Mouse (Mus musculus) kidney, postnatal 25 days (tissue): Measurements from ENCODE around the gene Gm10563.
"Not testable (repeated sequence)": the region's sequence is repeated elsewhere in the genome, so short reads cannot be mapped to it uniquely, and the experiment has no call there.

Experiments used
- DNase-seq, 2 experiments: peaks; one replicate each; pipeline ENCODE4 v3.0.0; 2021; ENCODE audit warnings: mixed read lengths in 2 of 2

The Gm10563 gene

GRCm38 (mm10) chr4:155645308-155645707 is at the start of gene Gm10563:
Gene Gm10563, minus strand, starts transcription at chr4:155645408.
- DNase-seq, result not testable (repeated sequence)

- peak; percentile 33 to 56 for DNase-seq
These were observed 49.5 kb upstream of the Gm10563 start for GRCm38 (mm10) chr4:155694482-155695401.

DNA sequence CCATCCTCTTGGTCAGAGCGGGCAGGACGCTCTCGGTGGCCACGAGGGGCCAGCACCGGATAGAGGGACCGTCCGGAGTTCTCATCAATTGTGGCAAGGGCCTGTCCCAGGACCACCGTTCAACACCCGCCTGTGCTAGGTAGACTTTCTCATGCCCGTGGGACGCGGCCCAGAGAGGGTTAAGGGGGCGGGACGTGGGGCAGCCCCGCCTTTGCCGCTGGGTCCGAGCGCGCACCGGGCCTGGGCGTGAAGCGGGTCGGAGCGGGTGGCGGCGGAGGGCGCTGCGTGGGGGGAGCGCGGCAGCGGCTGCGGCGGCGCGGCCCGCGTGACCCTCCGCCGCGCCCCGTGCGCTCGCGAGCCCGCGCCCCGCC is 48.9 kb upstream of the Gm10563 start, which contains the start of gene Fndc10:
Gene Fndc10 (plus strand): TSS at position 232 of the 371 bp plus-strand sequence.
- DNase-seq, result peak; percentile 60 to 72

DNA sequence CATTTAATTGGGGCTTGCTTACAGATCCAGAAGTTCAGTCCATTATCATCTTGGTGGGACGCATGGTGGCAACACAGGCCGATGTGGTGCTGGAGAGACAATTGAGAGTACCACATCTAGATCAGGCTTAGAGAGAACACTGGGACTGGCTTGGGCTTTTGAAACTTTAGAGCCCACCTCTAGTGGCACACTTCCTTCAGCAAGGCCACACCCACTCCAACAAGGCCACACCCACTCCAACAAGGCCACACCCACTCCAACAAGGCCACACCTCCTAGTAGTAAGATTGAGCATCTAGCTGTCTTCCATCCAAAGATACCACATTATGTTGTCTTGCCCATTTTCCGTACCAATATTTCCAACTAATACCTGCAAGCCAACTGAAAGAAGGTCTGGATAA is 47.2 kb upstream of the Gm10563 start:
- peak in 1 of 2 experiments; percentile 10 for DNase-seq

DNA sequence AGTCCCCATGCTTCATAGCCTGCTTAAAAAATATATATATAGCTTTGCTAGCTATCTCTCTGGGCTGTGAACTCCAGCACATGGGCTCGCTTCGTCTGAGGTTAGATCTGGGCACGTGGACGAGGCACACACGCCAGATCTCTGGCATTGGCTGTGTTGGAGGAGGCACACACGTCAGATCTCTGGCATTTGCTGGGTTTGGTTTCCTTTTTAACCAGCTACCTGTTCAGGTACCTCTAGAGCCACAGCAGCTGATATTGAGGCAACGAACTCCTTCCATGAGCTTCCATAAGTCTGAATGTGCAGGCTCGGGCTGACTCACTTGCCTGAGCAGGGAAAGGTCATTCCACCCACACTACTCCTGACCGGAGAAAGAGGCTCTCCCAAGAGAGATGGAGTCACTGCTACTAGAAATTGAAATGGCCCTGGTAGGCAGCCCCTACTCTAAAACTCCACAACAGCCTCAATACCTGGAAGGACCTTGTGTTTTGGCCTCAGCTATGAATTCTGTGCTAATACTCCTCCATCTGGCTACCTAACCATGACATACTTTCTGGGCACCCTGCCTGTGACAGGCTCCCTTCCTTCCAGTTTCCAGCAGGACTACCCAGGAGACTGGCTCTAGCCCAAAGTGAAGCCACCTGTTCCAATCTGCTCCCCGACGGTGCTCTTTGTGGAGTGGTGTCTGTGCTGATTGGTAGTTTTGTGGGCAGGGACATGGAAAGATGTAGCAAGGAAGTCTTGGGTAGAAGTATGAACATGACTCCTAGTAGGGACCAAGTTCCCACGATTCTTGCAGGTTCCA is 45.6 kb upstream of the Gm10563 start:
- DNase-seq, result no peak

- DNase-seq, result not testable (repeated sequence)
These were observed 42.6 kb upstream of the Gm10563 start for GRCm38 (mm10) chr4:155687764-155688163.

GRCm38 (mm10) chr4:155683670-155684277 is 38.6 kb upstream of the Gm10563 start:
- DNase-seq, result not testable (repeated sequence)

- peak in 1 of 2 experiments; percentile 52 for DNase-seq
These were observed 30.8 kb upstream of the Gm10563 start for GRCm38 (mm10) chr4:155675991-155676390.

- DNase-seq, result no peak
These were observed 26.9 kb upstream of the Gm10563 start for GRCm38 (mm10) chr4:155672082-155672481.

- DNase-seq, result not testable (repeated sequence)
These were observed 25.0 kb upstream of the Gm10563 start for GRCm38 (mm10) chr4:155670236-155670635.

- DNase-seq, result peak in 1 of 2 experiments; percentile 25
These were observed 24.4 kb upstream of the Gm10563 start for GRCm38 (mm10) chr4:155669598-155670075.

GRCm38 (mm10) chr4:155668689-155669597 is 23.7 kb upstream of the Gm10563 start, which contains the start of gene Mib2:
Gene Mib2, minus strand, starts transcription at chr4:155669198.
- peak; percentile 98 to 99 for DNase-seq

GRCm38 (mm10) chr4:155666903-155667302 is 21.7 kb upstream of the Gm10563 start:
- DNase-seq, result no peak

DNA sequence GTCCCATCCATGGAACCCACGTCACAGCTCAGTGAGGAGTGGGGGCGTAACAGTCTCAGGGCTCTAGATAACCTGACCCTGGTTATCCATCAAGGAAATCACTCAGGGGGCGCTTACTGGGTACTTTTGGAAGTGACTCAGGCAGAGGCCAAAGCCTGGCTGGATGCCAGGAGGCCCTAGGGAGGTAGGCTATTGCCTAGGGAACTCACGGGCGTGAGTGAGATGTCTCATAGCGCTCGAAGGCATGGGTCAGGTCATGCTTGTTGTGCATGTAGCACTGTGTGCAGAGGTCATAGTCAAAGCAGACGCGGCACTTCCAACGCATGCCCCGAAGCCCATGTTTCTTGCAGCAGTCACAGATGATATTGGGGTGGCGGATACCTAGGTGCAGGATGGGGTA is 15.4 kb upstream of the Gm10563 start:
- peak in 1 of 2 experiments; percentile 40 for DNase-seq

DNA sequence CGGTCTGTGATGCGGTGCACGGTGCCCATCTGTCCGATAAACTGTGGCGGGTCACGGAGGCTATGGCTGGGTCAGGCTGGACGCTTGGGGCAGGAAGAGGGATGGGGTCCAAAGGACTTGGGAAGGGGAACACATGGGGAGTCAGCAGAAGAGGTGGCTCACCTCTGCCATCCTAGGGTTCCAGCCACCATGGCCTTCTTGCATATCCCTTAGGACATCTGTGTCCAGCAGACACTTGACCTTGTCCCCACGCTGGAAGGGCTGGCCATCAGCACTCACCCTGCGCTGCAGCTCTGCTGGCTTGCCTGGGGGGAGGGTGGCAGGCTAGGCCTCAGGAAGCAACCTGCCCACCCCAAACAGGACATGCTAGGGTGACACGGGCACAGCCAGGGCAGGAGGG is 13.8 kb upstream of the Gm10563 start:
- DNase-seq, result peak in 1 of 2 experiments; percentile 35

DNA sequence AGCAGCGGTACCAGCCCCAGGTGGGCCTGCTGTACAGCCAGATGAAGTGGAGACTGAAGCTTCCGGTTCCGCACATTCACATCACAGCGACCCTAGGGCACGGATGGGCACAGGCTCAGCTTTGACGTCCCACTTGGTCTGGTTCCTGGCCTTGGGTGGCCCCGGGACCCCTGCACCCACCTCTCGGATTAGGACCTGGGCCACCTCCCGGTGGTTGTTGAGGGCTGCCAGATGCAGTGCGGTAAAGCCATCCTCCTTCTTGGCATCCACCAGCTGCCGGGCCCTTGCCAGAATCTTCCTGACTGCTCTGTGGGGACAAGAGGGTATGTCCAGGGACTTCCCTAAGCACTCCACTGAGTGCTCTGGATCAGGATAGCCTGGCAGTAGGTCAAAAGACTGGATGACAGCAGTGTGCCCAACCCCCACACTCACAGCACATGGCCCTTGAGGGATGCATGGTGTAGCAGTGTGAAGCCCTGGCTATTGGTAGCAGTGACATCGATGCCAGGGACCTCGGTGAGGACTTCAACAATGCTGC is 11.1 kb upstream of the Gm10563 start:
- peak in 1 of 2 experiments; percentile 35 for DNase-seq

GRCm38 (mm10) chr4:155654456-155655298 is 9.5 kb upstream of the Gm10563 start:
- DNase-seq, result peak; percentile 61 to 66

- DNase-seq, result no peak
These were observed 8.9 kb upstream of the Gm10563 start for GRCm38 (mm10) chr4:155654183-155654455.

DNA sequence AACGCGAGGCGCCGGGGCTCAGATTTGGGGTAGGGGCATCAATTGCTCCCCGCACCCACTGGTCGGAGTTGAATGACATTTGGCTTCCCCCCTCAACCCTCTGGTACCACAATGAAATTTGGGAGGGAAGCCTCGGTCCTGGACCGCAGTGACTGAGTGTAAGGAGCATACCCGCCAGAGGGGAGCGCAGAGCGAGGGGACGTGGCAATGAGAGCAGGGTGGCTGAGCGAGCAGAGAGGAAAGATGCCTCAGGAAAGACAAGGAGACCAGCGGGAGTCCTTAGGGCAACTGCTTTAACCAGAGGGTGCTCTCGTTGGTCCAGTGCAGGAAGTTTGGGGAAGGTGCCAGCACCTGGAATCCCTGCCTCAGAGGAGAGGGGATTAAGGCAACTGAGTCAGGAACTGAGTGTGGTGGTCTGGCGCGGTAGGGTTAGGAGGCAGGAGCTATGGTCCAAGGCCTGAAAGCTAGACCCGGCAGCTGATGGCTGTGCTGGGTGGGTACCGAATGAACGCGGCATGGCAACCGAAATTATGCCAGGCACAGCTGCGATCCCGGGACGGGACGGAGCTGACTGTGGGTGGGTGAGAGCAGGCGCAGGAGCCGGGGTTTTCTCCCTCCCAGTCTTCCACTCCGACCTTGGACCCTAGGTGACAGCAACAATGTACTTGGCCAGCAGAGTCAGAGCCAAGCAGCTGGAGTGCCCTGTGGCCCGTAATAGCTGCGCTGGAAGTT is 8.4 kb upstream of the Gm10563 start:
- DNase-seq, result peak; percentile 16 to 55

DNA sequence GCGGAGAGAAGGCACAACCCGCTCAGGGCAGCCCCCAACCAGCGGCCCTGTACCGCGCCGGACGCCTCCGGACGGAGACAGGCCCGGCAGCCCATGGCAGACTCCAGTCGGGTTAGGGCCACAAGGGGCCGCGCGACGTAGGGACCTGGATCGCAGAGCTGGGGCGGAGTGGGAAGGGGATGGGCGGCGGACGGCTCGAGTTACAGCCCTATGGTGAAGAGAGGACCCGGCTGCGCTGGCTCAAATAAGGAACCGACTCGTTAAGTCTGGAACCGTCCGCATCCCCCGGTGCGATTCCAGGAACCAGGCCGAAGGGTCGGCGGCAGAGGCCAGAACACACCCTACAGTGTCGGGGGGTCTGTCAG is 7.9 kb upstream of the Gm10563 start, which contains the start of gene Mmp23:
Gene Mmp23 (minus strand): TSS at position 299 of the 365 bp plus-strand sequence.
- peak; percentile 30 to 56 for DNase-seq
